Mouse (Mus musculus) liver, adult 2 months (tissue): ENCODE results near the gene Zdhhc13. TPM values are rescaled to one million over a fixed set of nuclear protein-coding genes. Genes with fewer than 3 reads are reported as not detected.
A peak's percentile ranks its signal among the peaks of the same experiment; 100 is the strongest.

Experiments
- DNase-seq: peaks from one replicate; pipeline ENCODE4 v3.0.0-alpha.2; 2011; ENCODE audit warnings: low read depth, low spot score; ENCODE audit errors: extremely low read depth
- H3K27ac ChIP-seq: fragments of 200-500 bp; replicated peaks from 2 replicates; pipeline ENCODE4 v1.5.1; 2012; ENCODE audit warnings: low read depth, mild to moderate bottlenecking, control low read depth, inconsistent platforms, low read length; ENCODE audit not compliant: insufficient read depth
- H3K27me3 ChIP-seq: fragments of 200-500 bp; 2 replicates; pipeline ENCODE4 v1.6.1; 2012; ENCODE audit warnings: mild to moderate bottlenecking, moderate library complexity, low read length, inconsistent platforms; ENCODE audit not compliant: control insufficient read depth, insufficient read depth
- H3K36me3 ChIP-seq: fragments of 200-500 bp; 2 replicates; pipeline ENCODE4 v1.6.1; 2012; ENCODE audit warnings: low read length, inconsistent platforms; ENCODE audit not compliant: control insufficient read depth, insufficient read depth
- H3K4me1 ChIP-seq: fragments of 200-500 bp; 2 replicates; pipeline ENCODE4 v1.6.1; 2011; ENCODE audit warnings: low read length; ENCODE audit not compliant: control insufficient read depth, insufficient read depth
- H3K4me3 ChIP-seq: fragments of 200-500 bp; 2 replicates; pipeline ENCODE4 v1.5.1; 2011; ENCODE audit warnings: low read depth, mild to moderate bottlenecking, control low read depth, low read length, moderate library complexity; ENCODE audit not compliant: insufficient read depth
- H3K79me2 ChIP-seq: fragments of 200-500 bp; 2 replicates; pipeline ENCODE4 v1.6.1; 2012; ENCODE audit warnings: inconsistent platforms, mild to moderate bottlenecking, low read length, moderate library complexity; ENCODE audit not compliant: control insufficient read depth, insufficient read depth
- H3K9ac ChIP-seq: fragments of 200-500 bp; 2 replicates; pipeline ENCODE4 v1.6.1; 2012; ENCODE audit warnings: low read depth, mild to moderate bottlenecking, control low read depth, inconsistent platforms, low read length
- CTCF ChIP-seq: fragments of 200-500 bp; IDR thresholded peaks from 2 replicates; pipeline ENCODE4 v1.5.1; 2011; ENCODE audit warnings: low read depth, low read length, control low read depth
- POLR2A ChIP-seq: fragments of 200-500 bp; IDR thresholded peaks from 2 replicates; pipeline ENCODE4 v1.6.1; 2011; ENCODE audit warnings: low read length, control low read depth; ENCODE audit not compliant: insufficient read depth; ENCODE audit errors: extremely low read depth
- WGBS: fragments of 180-500 bp; shearing (Covaris S2); methylation state at CpG from one replicate; pipeline ENCODE4 v1.1.7; 2018; 5-methylcytosine and 5-hydroxymethylcytosine counted together
- polyA plus RNA-seq: library from polyadenylated mRNA; depleted of rRNA; stranded (reverse); fragments of >200 nt; gene quantifications from 2 replicates; pipeline ENCODE4 v1.2.3, GENCODE M21; 2012; rRNA removed
- total RNA-seq: library from RNA; depleted of rRNA; stranded (reverse); fragments of >200 nt; gene quantifications from 2 replicates; pipeline ENCODE4 v1.2.3, GENCODE M21; 2014; rRNA removed

Gene Zdhhc13
- 6.2 and 7.7 TPM in 2 replicates for total RNA-seq
- 2.7 and 3.0 TPM in 2 replicates for polyA plus RNA-seq

GRCm38 (mm10) chr7:48788851-48789572 lies at the start of gene Zdhhc13:
Gene Zdhhc13, plus strand, starts transcription at chr7:48789003.
- TF ChIP-seq CTCF (no peak), POLR2A (peak; percentile 48; the same call in 1 of the 2 replicates)
- H3K36me3 ChIP-seq, result peaks cover 5% of the 10 kb centered on the region; the same call in 1 of the 2 replicates
- WGBS, result under 1% methylated on average over 57 of the region's 57 CpGs
- H3K9ac ChIP-seq, result peak within 1 kb of the TSS; percentile 77
- peak within 1 kb of the TSS; percentile 42 for H3K27ac ChIP-seq
- no peaks in the 10 kb centered on the region; the same call in 1 of the 2 replicates for H3K79me2 ChIP-seq
- H3K27me3 ChIP-seq, result no peaks in the 10 kb centered on the region
- DNase-seq, result peak; percentile 80
- peaks cover 6% of the 10 kb centered on the region; the same call in 1 of the 2 replicates for H3K4me1 ChIP-seq
- peak within 1 kb of the TSS; percentile 74 for H3K4me3 ChIP-seq

GRCm38 (mm10) chr7:48749298-48750163 lies 39.3 kb upstream of the Zdhhc13 start:
- Histone ChIP-seq H3K27me3 (no peaks in the 10 kb centered on the region), H3K79me2 (no peaks in the 10 kb centered on the region), H3K4me1 (peaks cover 9% of the 10 kb centered on the region), H3K27ac (peak overlapping the region; percentile 16), H3K4me3 (peak overlapping the region; percentile 32), H3K9ac (peak overlapping the region; percentile 53), H3K36me3 (no peaks in the 10 kb centered on the region)
- WGBS, result 3% methylated on average over 24 of the region's 24 CpGs
- TF ChIP-seq POLR2A, result no peak
- peak; percentile 75 for TF ChIP-seq CTCF
- peak; percentile 80 for DNase-seq

GRCm38 (mm10) chr7:48750164-48750809 lies 38.5 kb upstream of the Zdhhc13 start:
- Histone ChIP-seq H3K27ac (peak overlapping the region; percentile 20), H3K27me3 (no peaks in the 10 kb centered on the region), H3K9ac (0 out of 2 replicates have a peak overlapping the region, but pooled peaks have one; percentile 2), H3K36me3 (no peaks in the 10 kb centered on the region), H3K79me2 (no peaks in the 10 kb centered on the region), H3K4me3 (no peak overlapping the region), H3K4me1 (peaks cover 9% of the 10 kb centered on the region)
- WGBS, result 34% methylated on average over 8 of the region's 8 CpGs
- TF ChIP-seq POLR2A, result no peak
- no peak for TF ChIP-seq CTCF
- peak; percentile 78 for DNase-seq

- Histone ChIP-seq H3K4me3 (no peak overlapping the region), H3K79me2 (no peaks in the 10 kb centered on the region), H3K9ac (no peak overlapping the region), H3K27ac (no peak overlapping the region), H3K36me3 (no peaks in the 10 kb centered on the region), H3K4me1 (peaks cover 9% of the 10 kb centered on the region), H3K27me3 (no peaks in the 10 kb centered on the region)
- TF ChIP-seq POLR2A (no peak), CTCF (no peak)
- DNase-seq, result no peak
- 84% methylated on average over 5 of the region's 5 CpGs for WGBS
These were observed 37.6 kb upstream of the Zdhhc13 start for GRCm38 (mm10) chr7:48751222-48751621.

- no peaks in the 10 kb centered on the region for H3K36me3 ChIP-seq
- no peaks in the 10 kb centered on the region for H3K27me3 ChIP-seq
- TF ChIP-seq POLR2A, result no peak
- TF ChIP-seq CTCF, result no peak
- H3K79me2 ChIP-seq, result no peaks in the 10 kb centered on the region
- WGBS, result 82% methylated on average over 3 of the region's 3 CpGs
- no peak overlapping the region for H3K9ac ChIP-seq
- no peak for DNase-seq
- no peak overlapping the region for H3K4me3 ChIP-seq
- H3K27ac ChIP-seq, result no peak overlapping the region
- H3K4me1 ChIP-seq, result peaks cover 7% of the 10 kb centered on the region
These were observed 34.3 kb upstream of the Zdhhc13 start for GRCm38 (mm10) chr7:48754415-48754974.
